Mouse (Mus musculus): Measurements from ENCODE around the gene Cd44.

Cd44 gene

DNA sequence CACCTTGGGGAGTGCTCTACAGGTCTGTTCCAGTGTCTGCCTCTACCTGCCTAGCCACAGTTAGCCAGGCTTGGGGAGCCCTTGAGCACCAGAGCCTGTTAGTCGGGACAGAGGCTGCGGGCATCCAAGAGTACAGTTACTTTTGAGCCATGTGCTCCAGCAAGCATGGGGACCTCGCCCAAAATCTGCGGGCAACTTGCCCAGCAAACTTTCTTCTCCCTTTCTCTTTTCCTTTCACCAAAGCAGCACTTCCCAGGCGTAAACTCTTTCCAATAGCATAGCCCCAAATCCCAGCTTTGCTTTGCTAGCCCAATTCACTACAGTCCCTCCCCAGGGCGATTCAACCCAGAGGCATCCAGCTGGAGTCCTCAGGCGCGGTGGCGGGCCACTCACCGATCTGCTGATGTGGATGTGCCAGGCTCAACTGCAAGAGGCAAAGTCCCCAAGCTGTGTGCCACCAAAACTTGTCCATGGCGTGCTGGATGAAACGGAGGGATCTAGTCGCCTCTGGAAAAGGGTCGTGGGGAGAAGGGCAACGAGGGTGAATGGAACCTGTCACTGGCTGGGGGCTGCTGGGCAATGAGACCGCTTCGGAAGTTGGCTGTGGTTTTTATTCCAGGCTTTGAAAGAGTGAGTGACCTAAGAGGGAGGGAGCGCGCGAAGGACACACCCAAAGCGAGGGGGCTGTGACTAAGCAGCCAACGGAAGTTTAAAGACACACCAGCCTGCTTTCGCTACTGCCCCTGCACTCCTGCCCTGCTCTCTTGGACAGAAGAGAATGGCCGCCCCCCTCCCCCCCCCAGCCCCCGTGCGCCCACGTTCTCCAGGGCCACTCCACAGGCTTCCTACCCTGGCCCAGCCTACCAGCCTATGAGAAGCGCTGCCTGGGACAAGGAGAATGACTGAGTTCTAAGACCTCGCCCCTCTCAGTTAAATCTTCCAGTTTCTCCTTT, at the start of gene Cd44:
Gene Cd44, minus strand, starts transcription at position 791 of the 953 bp plus-strand sequence.
- DNase-seq (ENCODE audit: low spot score) = peak; percentile 58

DNA sequence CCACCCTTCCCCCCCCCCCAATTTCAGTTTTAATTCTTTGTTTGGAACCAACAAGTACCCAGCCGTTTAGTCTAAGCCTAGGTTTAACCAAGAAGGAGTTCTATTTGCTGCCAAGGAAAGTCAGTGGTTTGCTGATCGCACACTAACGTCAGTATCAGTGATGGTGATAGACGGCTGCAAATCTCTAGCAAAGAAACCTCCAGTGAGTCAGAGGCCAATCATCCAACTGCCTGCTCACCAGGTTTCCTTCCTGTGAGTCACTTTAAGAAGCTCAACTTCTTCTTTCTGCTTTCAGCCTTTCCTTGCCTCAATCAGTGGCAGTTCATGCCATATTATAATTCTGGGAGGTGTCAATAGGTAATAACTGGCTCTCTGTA, 47.0 kb upstream of the Cd44 start:
- DNase-seq (ENCODE audit: low spot score) = no peak

DNA sequence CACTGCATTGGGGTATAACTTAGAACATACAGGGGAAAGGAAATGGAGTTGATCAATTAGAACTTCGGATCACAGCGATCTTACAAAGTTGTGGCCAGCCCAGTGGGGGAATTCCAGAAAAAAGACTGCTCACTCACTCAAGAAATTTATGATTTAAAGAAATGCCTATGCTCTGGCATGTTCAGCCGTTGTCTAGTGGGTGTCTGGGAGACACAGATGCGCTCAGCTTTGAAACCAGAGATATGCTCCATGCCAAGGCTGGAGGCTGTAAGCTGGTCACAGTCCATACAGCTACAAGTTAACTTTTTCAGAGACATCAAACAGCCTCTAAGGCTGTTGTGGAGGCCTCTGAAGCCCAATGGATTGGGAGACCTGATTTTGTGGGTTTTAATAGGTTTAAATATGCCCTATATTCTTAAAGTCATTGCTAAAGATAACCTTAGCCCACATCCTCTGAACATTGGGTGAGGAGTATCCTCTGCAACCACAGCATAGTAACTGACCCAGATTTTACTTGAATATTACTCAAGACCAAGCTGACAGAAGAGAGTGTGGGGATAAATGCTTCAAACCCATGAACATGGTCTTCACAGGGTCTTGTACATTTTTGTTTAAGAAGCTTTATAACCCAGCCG, 46.5 kb upstream of the Cd44 start:
- no peak for DNase-seq (ENCODE audit: low spot score)

DNA sequence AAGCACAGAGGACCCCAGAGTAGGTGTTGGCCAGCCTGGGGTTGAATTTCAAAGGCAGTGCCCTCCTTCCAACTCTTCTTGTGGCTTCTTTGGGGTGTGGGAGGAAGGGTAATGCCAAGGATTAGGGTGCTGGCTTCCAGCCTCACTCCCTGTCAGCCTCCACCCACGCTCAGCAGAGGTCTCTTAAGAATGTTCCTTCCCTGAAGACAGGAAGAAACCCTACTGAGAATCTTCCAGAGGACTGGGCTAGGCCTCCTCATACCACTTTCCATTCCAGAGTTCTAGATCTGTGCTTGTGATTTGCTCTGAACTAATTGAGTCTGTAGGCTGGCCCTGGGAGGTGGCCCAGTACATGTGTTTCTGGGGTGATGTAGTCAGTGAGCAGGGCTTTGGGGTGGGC, 43.6 kb upstream of the Cd44 start:
- no peak for DNase-seq (ENCODE audit: low spot score)

DNA sequence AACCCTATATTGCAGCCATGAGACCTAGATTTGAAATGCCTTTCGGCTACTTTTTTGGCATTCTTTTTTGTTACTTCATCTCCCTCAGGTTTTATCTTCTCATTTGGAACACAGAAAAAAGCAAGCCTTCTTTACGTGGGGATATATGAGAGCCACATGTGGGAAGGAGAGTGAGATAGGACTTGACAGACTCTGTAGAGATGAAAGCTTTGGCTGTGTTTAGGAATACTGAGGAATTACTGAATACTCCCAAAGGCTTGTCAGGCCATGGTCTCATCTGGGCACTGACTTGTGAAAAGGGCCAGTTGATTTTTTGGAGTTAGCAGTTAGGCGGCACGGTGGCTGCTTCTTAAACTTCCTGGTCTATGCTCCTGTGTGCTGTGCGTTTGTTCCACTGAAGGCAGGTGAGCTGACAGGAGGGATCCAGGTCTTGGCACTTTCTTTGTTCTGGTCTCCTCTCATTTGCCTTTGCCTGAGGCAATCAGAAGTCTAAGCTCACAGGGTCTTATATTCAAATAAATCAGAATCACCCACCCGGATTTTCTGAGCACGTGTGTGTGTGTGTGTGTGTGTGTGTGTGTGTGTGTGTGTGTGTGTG, 43.0 kb upstream of the Cd44 start:
- DNase-seq (ENCODE audit: low spot score) = no peak

DNA sequence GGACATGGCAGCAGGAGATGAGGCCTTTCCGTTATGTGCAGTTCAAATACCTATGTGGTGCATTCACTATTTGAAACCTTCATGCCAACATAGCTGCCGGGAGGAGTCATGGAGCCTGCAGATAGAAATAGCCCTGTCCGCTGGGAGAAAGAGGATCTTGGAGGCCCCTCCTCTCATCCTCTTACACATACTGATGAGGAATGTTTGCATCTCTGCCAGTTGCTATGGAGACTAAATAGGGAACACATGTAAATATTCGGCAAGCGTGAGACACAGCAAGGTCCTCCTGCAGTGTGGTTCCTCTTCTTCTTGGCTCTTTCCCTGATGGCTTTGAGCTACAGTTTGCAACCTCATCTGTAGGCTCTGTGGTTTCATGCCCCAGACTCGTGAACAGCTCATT, 42.5 kb upstream of the Cd44 start:
- no peak for DNase-seq (ENCODE audit: low spot score)

DNA sequence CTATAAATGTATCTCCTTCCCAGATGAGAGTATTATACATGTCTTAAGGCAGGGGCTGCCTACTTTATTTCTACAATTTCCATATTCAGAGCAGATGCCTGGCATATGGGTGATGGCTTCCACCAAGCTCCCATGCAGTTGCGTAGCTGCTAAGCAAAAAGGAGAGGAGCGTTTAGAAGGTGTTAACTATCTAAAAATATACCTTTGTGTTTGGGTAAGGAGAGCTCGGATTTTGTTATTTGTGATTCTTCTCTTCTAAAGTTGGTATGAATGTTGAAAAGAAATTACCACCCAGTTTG, 41.3 kb upstream of the Cd44 start:
- DNase-seq (ENCODE audit: low spot score) = no peak

DNA sequence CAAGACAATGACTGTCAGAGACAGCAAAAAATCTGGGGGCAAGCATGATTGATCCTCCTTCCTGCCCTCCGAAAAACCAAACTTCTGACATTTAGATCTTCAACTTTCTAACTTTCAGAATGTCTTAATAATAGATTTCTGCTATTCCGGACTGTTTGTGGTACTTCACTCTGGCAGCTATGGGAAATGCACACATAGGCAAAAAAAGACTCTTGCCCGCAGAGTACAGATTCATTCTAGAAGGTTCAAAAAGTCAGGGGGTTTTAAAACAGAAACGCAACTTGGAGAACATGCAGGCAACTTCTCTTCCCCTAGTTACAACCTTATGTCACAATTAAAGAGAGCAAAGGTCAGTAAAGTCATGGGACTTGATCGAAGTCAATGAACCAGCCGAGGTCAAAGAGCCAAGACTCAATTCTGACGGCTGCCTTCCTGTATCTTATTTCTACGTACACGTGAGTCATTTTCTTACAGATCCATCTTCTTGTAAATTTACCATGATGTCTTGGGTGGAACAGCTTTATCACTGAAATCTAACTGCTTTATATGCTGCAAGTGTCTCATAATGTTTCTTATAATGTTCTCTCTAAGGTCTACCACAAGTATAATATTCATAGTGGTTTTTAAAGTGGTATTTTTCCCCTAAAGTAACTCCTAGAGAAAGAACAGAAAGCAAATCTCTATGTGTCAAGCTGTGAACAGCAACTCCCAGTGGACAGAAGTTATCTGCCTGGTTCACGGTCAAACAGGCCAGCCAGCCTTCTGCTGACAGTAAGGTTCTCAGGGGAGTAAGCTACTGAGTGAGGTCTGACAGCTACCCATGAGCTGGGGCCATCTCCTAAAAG, 40.7 kb upstream of the Cd44 start:
- DNase-seq (ENCODE audit: low spot score) = no peak

DNA sequence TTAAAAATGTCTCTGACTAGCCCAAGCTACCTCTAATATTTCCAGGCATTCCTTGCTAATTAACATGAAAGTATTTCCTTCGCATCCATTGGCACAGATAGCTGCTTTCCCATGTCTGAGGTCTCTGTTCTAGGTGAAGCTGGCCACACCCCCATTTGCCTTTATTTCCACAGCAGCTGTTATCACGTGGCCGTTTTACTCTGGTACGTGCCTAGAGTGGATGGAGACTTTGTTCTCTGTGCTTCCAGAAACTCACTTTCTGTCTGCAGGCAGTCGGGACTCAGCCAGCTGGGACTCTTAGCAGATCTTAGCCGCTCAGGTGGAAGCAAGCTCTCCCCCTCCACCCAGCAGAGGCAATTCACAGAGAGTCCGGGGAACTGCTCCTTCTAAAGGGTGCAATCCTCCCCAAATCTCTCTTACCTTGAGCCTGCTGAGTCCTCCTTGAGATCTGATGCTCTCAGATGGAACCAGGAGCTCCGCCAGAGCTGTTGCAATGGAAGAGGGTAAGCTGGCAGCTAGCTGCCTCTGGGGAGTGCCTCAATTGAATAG, 39.4 kb upstream of the Cd44 start:
- no peak for DNase-seq (ENCODE audit: low spot score)

DNA sequence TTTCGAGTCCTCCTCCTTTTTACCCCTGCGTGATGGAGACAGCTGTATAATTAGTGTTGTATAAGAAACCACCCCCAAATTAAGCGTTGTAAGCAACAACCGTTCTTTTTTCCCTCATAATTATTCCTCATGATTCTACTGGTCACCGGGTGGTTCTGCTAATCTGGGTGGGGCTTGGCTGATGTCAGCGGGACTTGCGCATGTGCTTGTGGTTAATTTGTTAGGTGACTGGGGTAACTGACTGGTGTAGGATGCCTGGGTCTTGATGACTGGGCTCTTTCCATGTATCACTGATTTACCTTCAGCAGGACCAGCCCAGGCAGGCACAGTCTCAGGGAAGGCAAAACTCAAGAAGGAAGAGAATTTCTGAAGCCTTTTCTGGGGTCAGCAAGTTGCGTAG, 38.7 kb upstream of the Cd44 start:
- no peak for DNase-seq (ENCODE audit: low spot score)

DNA sequence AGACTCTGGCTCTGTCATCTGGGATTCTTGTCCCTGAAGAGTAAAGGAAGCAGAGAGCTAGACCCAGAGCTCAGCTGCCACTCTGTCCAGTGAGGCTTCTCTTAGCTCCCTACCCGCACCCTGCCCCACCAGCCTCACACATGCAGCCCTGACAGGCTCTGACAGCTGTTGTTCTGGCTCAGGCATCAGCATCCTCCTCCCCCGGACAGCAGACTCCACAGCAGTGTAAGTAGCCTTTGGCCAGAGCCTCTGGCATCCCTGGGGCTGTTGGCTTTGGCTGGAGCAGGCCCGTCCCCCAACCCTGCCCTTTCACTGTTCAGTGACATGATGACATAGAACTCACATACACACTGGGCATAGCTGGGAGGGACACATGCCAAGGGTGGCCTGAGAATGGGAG, 35.4 kb upstream of the Cd44 start:
- no peak for DNase-seq (ENCODE audit: low spot score)

DNA sequence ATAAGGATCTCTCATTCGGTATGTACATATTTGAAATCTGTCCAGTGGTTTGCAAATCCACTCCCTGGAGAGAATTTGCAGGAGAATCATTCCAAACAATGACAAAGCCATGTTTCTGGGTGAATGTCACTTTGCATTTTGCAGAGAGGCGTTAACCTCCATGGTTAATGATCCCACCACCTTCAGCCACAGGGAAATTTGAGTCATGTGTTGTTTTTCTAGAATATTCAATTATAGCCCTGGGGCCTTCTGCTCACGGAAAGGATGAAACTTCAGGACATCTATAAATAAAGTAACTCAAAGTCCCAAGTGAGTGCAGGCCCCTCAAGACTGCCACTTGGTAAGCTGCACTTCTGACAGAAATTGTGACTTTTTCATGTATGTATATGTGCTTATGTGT, 33.4 kb upstream of the Cd44 start:
- DNase-seq (ENCODE audit: low spot score) = no peak

DNA sequence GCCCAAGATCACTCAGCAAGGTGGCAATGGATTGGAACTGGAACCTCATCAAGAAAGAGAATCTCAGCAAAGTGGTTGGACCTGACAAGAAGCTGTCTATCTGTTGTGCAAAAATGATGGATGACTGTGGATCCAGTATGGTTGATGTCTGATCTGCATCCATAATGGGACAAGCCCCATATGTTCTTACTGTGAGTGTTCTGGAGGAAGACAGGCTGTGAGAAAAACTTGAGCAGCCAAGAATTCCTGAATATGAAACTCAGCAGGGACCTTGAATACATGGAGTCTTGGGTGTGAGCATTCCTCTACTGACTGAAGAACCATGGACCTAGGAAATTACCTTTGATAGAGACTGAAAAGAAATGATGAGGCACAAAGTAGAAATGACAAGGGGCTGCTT, 32.3 kb upstream of the Cd44 start:
- DNase-seq (ENCODE audit: low spot score) = no peak

DNA sequence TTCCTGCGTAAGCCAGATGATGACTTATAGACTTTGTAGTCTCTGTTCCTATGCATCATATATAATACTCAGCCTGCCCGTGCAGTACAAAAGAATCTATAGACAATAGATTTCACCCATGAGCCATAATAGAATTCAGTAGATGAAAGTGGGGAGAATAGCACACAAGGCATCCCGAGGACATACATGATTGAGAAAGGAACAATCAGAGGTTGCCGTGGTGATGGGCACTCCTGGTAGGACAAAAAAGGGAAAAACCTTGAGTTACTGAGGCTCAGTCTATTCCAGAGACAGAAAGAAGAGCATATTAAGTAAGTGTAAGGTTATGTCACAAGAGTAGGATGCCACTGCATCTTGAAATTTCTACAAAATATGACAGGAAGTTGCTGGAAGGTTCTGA, 31.7 kb upstream of the Cd44 start:
- DNase-seq (ENCODE audit: low spot score) = no peak

DNA sequence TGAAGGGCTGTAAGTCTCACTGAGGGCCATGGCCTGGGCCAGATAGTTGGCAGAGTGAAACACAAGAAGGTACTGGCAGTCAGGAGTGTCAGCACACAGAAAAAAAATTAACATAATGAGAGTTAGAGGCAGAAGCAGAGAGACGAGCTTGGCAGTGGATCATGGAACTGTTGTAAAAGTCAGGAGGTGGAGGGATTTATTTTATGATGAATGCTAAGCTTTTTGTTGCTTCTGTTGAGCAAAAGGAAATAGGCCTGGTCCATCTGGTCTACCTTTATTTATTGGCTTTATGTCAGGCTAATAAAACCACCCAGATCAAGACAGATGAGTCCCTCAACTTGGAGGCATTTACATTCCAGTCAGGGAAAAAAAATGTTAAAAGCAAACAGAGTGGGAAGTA, 31.2 kb upstream of the Cd44 start:
- DNase-seq (ENCODE audit: low spot score) = no peak

DNA sequence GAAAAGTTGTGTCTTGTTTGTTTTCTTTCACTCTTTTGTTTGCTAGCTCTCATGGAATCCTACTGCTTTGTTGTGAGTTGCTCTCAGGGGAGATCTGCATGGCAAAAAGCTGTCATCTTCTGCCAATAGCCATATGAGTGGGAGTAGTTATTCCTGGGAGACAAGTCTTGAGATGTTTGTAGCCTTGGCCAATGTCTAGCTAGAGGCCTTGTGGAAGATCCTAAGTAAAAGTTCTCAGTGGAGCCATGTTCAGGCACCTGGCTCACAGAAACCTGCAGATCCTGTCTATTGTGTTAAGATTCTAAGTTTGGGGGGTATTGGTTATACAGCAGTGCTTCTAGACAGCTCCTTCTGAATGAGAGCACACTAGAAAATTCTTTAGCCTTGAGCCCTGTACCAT, 26.7 kb upstream of the Cd44 start:
- no peak for DNase-seq (ENCODE audit: low spot score)

DNA sequence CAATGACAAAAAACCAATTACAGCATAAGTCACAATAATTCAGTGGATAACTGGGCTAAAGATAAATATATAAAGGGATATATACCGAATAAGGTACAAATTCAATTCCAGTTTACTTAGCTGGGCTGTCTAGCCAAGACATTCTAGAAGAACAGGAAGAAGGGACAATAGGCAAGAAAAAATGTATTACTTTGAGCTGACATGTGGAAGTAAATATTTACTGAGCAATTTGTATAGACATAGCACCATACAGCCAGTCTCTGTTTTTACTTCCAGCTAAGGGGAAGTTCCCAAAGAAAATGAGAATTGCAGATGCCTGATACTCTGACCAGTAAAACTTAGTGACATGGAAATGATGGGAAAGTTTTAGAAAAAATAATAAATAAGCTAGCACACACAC, 23.0 kb upstream of the Cd44 start:
- no peak for DNase-seq (ENCODE audit: low spot score)

DNA sequence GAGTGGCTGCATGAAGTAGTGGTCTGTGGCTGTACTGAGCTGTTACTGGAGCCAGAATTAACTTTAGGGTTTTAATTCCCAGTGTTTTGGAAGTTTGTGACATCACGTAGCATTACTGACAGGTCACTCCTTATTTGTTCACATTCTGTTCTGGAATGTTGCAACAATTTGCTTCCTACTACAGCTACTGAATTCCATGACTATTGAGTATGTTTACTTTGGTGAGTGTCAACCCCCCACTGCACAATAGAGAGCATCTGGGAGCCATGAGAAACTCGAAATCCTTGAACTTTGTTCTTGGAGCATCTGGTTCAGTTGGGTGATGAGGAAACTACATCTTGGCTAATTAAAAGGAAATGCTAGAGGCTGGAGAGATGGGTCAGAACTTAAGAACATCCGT, 22.2 kb upstream of the Cd44 start:
- DNase-seq (ENCODE audit: low spot score) = no peak

DNA sequence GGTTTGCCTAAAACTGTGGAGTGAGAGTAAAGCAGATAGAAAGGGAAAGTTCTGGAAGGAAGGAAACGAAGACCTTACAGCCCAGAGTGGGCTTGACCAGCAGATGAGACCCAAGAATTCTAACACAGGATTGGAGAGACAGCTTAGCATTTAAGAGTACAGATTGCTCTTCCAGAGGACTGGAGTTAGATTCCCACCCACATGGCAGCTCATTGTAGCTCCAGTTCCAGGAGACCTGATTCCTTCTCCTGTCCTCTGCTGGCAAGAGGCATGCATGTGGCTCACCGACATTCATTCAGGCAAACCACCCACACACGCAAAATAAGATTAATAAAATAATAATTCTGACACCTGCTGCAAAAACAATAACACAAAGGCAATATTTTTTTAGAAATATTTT, 20.6 kb upstream of the Cd44 start:
- DNase-seq (ENCODE audit: low spot score) = no peak

DNA sequence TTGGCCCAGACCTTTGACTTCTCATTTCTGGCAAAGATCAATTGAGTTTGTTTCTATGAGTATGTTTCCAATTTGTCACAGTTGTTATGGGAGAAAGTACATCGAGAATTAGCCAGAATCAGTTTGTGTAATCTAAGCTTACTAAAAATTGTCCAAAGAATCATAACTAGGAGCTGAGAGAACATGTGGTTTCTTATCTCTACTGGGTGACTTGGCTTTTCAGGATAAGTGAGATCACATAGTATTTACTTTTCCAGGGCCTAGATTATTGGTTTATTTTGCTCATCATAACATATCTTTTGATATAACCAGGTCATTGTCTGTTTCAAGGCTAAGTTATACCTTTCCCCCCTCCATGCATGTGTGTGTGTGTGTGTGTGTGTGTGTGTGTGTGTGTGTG, 16.8 kb upstream of the Cd44 start:
- no peak for DNase-seq (ENCODE audit: low spot score)

DNA sequence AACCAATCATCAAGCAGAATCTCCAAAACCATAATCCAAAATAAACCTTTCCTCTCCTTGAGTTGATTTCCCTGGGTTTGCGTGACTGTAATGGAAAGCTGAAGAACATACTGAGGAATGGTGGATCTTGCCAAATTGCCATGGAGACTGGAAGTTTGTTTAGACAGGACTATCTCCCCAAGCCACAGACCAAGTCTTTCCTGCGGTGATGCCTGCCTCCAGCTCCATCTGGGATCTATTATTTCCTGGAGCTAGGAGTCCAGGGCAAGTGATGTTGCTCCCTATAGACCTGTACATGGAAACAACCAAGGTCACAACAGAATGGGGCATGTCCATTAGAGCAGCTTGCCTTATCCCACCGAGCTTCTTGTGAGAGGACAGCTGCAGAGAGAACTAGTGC, 15.1 kb upstream of the Cd44 start:
- no peak for DNase-seq (ENCODE audit: low spot score)

DNA sequence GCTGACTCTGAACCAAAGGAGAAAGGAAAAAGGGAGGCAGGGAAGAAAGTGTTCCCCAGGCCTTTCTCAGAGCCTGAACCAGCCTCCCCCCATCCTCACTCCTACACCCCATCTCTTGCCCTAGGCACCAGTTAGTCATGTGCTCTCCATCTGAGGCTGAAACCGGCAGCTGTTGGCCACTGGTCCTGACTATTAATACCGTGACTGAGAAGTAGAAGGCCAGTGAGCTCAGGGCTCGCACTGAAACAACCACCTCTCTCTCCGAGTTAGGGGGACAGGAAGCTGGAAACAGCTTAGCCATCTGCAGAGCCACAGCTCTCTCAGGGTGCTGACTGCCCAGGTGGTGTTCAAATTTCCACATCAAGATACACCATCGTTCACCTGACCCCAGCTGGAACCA, 13.2 kb upstream of the Cd44 start:
- DNase-seq (ENCODE audit: low spot score) = no peak
